Mouse (Mus musculus) intestine, embryonic 14.5 days (tissue): Measurements from ENCODE around the gene Vrtn. TPM values are rescaled to one million over a fixed set of nuclear protein-coding genes. Genes with fewer than 3 reads are reported as not detected.

Experiments used
- ATAC-seq: fragments of 200-750 bp; cut with Nextera tagmentation; replicated peaks from 2 replicates; pipeline ENCODE4 v1.8.0; 2017; ENCODE audit warnings: low read depth, moderate number of reproducible peaks, moderate TSS enrichment, moderate library complexity; ENCODE audit not compliant: low FRiP score, low TSS enrichment
- DNase-seq: peaks from one replicate; pipeline ENCODE4 v3.0.0-alpha.2; 2018; ENCODE audit warnings: low spot score
- H3K27ac ChIP-seq: fragments of 300-500 bp; sonication (generic); 2 replicates; pipeline ENCODE4 v1.5.1; 2014; ENCODE audit warnings: low read depth, mild to moderate bottlenecking, control low read depth
- H3K27me3 ChIP-seq: fragments of 300-500 bp; sonication (generic); replicated peaks from 2 replicates; pipeline ENCODE4 v1.6.1; 2014; ENCODE audit warnings: low read length, control low read depth; ENCODE audit not compliant: control insufficient read depth, insufficient read depth
- H3K36me3 ChIP-seq: fragments of 300-500 bp; sonication (generic); 2 replicates; pipeline ENCODE4 v1.6.1; 2014; ENCODE audit warnings: low read length, control low read depth; ENCODE audit not compliant: control insufficient read depth, insufficient read depth
- H3K4me1 ChIP-seq: fragments of 300-500 bp; sonication (generic); replicated peaks from 2 replicates; pipeline ENCODE4 v1.6.1; 2014; ENCODE audit warnings: low read length, control low read depth, mixed read lengths; ENCODE audit not compliant: control insufficient read depth, insufficient read depth
- H3K4me2 ChIP-seq: fragments of 300-500 bp; sonication (generic); 2 replicates; pipeline ENCODE4 v1.6.1; 2014; ENCODE audit warnings: low read length
- H3K4me3 ChIP-seq: fragments of 300-500 bp; sonication (generic); 2 replicates; pipeline ENCODE4 v1.5.1; 2014; ENCODE audit warnings: low read depth, low read length, control low read depth, mixed read lengths
- H3K9ac ChIP-seq: fragments of 300-500 bp; sonication (generic); 2 replicates; pipeline ENCODE4 v1.6.1; 2014; ENCODE audit warnings: mild to moderate bottlenecking, low read length
- H3K9me3 ChIP-seq: fragments of 300-500 bp; sonication (generic); 2 replicates; pipeline ENCODE4 v1.6.1; 2016; ENCODE audit warnings: low read length, control low read depth; ENCODE audit not compliant: control insufficient read depth
- WGBS: fragments of 180-500 bp; shearing (Covaris S2); extraction: QIAGEN DNeasy Blood & Tissue Kit; methylation state at CpG from one replicate; pipeline ENCODE4 v1.1.7; 2014; 5-methylcytosine and 5-hydroxymethylcytosine counted together
- polyA plus RNA-seq: library from polyadenylated mRNA; unstranded; fragments of >200 nt; fragmentation: Nextera tagmentation; extraction: Ambion mirVana; gene quantifications from 2 replicates; pipeline ENCODE4 v1.2.1, GENCODE M21; 2014

The Vrtn gene
- polyA plus RNA-seq, 1 experiment from 2014 or later = not detected

- no peaks in the 10 kb centered on the region for H3K27me3 ChIP-seq
- H3K4me3 ChIP-seq = peak overlapping the region; percentile 93
- no peak overlapping the region for H3K27ac ChIP-seq
- H3K4me2 ChIP-seq = peak overlapping the region; percentile 70
- H3K9ac ChIP-seq = peak overlapping the region; percentile 56
- H3K4me1 ChIP-seq = no peaks in the 10 kb centered on the region
- 0 out of 2 replicates have a peak, but pooled peaks have one; percentile 17 for ATAC-seq
- DNase-seq = peak; percentile 78
- no peaks in the 10 kb centered on the region for H3K36me3 ChIP-seq
- 7% methylated on average over 10 of the region's 10 CpGs for WGBS
- H3K9me3 ChIP-seq = no peaks in the 10 kb centered on the region
Observed at GRCm38 (mm10) chr12:84617663-84618062, 23.2 kb upstream of the Vrtn start.

GRCm38 (mm10) chr12:84620975-84621374, 19.8 kb upstream of the Vrtn start:
- Histone ChIP-seq H3K4me2 (no peak overlapping the region), H3K4me1 (no peaks in the 10 kb centered on the region), H3K27ac (no peak overlapping the region), H3K9me3 (no peaks in the 10 kb centered on the region), H3K9ac (no peak overlapping the region), H3K4me3 (no peak overlapping the region), H3K27me3 (peaks cover 20% of the 10 kb centered on the region), H3K36me3 (no peaks in the 10 kb centered on the region)
- no peak for ATAC-seq
- DNase-seq = no peak

- H3K36me3 ChIP-seq = no peaks in the 10 kb centered on the region
- no peak overlapping the region for H3K4me3 ChIP-seq
- no peak overlapping the region for H3K4me2 ChIP-seq
- H3K27me3 ChIP-seq = peaks cover 24% of the 10 kb centered on the region
- ATAC-seq = no peak
- H3K9me3 ChIP-seq = no peaks in the 10 kb centered on the region
- H3K4me1 ChIP-seq = no peaks in the 10 kb centered on the region
- H3K27ac ChIP-seq = no peak overlapping the region
- WGBS = 33% methylated on average over 8 of the region's 8 CpGs
- no peak for DNase-seq
- no peak overlapping the region for H3K9ac ChIP-seq
Observed at GRCm38 (mm10) chr12:84624601-84625000, 16.2 kb upstream of the Vrtn start.

GRCm38 (mm10) chr12:84625116-84625515, 15.7 kb upstream of the Vrtn start:
- H3K9me3 ChIP-seq = no peaks in the 10 kb centered on the region
- no peak overlapping the region for H3K27ac ChIP-seq
- WGBS = 9% methylated on average over 9 of the region's 9 CpGs
- no peaks in the 10 kb centered on the region for H3K36me3 ChIP-seq
- DNase-seq (peak; percentile 54), ATAC-seq (no peak)
- H3K9ac ChIP-seq = no peak overlapping the region
- no peaks in the 10 kb centered on the region for H3K4me1 ChIP-seq
- no peak overlapping the region for H3K4me2 ChIP-seq
- H3K4me3 ChIP-seq = no peak overlapping the region
- H3K27me3 ChIP-seq = peaks cover 24% of the 10 kb centered on the region

GRCm38 (mm10) chr12:84631867-84632266, 9.0 kb upstream of the Vrtn start:
- no peaks in the 10 kb centered on the region for H3K36me3 ChIP-seq
- no peak overlapping the region for H3K9ac ChIP-seq
- H3K27me3 ChIP-seq = no peaks in the 10 kb centered on the region
- 72% methylated on average over 3 of the region's 3 CpGs for WGBS
- no peak overlapping the region for H3K4me3 ChIP-seq
- no peak overlapping the region for H3K27ac ChIP-seq
- ATAC-seq (no peak), DNase-seq (no peak)
- no peaks in the 10 kb centered on the region for H3K9me3 ChIP-seq
- H3K4me2 ChIP-seq = no peak overlapping the region
- no peaks in the 10 kb centered on the region for H3K4me1 ChIP-seq

- ATAC-seq (no peak), DNase-seq (no peak)
- Histone ChIP-seq H3K4me3 (no peak overlapping the region), H3K27me3 (peaks cover 48% of the 10 kb centered on the region), H3K9me3 (no peaks in the 10 kb centered on the region), H3K4me2 (no peak overlapping the region), H3K36me3 (no peaks in the 10 kb centered on the region), H3K27ac (no peak overlapping the region), H3K4me1 (no peaks in the 10 kb centered on the region), H3K9ac (no peak overlapping the region)
- WGBS = 10% methylated on average over 6 of the region's 6 CpGs
Observed at GRCm38 (mm10) chr12:84640253-84640652, 566 bp upstream of the Vrtn start.

GRCm38 (mm10) chr12:84650234-84650633, 9.4 kb downstream of the Vrtn start:
- no peak overlapping the region for H3K27ac ChIP-seq
- no peak overlapping the region for H3K9ac ChIP-seq
- DNase-seq (no peak), ATAC-seq (no peak)
- H3K9me3 ChIP-seq = no peaks in the 10 kb centered on the region
- H3K4me1 ChIP-seq = no peaks in the 10 kb centered on the region
- H3K4me2 ChIP-seq = no peak overlapping the region
- H3K36me3 ChIP-seq = no peaks in the 10 kb centered on the region
- H3K27me3 ChIP-seq = no peaks in the 10 kb centered on the region; the same call in 1 of the 2 replicates
- H3K4me3 ChIP-seq = no peak overlapping the region
- WGBS = 85% methylated on average over 13 of the region's 13 CpGs

GRCm38 (mm10) chr12:84653912-84654311, 13.1 kb downstream of the Vrtn start:
- ATAC-seq (no peak), DNase-seq (peak; percentile 85)
- Histone ChIP-seq H3K27ac (no peak overlapping the region), H3K4me3 (no peak overlapping the region), H3K4me1 (no peaks in the 10 kb centered on the region), H3K9me3 (no peaks in the 10 kb centered on the region), H3K36me3 (no peaks in the 10 kb centered on the region), H3K4me2 (no peak overlapping the region), H3K9ac (no peak overlapping the region), H3K27me3 (no peaks in the 10 kb centered on the region; the same call in 1 of the 2 replicates)
- 23% methylated on average over 3 of the region's 3 CpGs for WGBS

GRCm38 (mm10) chr12:84670555-84670954, 29.7 kb downstream of the Vrtn start:
- no peaks in the 10 kb centered on the region for H3K36me3 ChIP-seq
- ATAC-seq = no peak
- 89% methylated on average over 3 of the region's 3 CpGs for WGBS

More at GRCm38 (mm10) chr12:84670555-84670954, 29.7 kb downstream of the Vrtn start:
- no peak overlapping the region for H3K4me3 ChIP-seq
- no peak overlapping the region for H3K9ac ChIP-seq
- no peaks in the 10 kb centered on the region for H3K4me1 ChIP-seq
- no peaks in the 10 kb centered on the region for H3K27me3 ChIP-seq
- H3K9me3 ChIP-seq = no peaks in the 10 kb centered on the region
- H3K27ac ChIP-seq = no peak overlapping the region
- no peak for DNase-seq
- no peak overlapping the region for H3K4me2 ChIP-seq
